Mouse (Mus musculus) CH12.LX (cell line): ENCODE measurements at regions not wholly inside any gene's neighbourhood (a gene's known extent, or its start where the extent isn't known, plus 50 kb on each side); places are given as distances from the start of the nearest gene placed in this dataset.

Experiments used
- DNase-seq: peaks from one replicate; pipeline ENCODE4 v3.0.0-alpha.2; 2013; ENCODE audit errors: extremely low read depth
- H3K27ac ChIP-seq: 2 replicates; pipeline ENCODE4 v1.5.1; 2012; ENCODE audit warnings: low read depth, mild to moderate bottlenecking, control low read depth, moderate library complexity; ENCODE audit not compliant: insufficient read depth
- H3K27me3 ChIP-seq: replicated peaks from 2 replicates; pipeline ENCODE3; 2012; ENCODE audit warnings: inconsistent platforms
- H3K36me3 ChIP-seq, 2 experiments: replicated peaks in 1 of 2; 2 replicates each; pipeline versions ENCODE3 to v1.6.1; 2012; ENCODE audit warnings: inconsistent platforms in 1 of 2, low read length in 1 of 2, mild to moderate bottlenecking in 1 of 2, mixed read lengths in 1 of 2, moderate library complexity in 1 of 2; ENCODE audit not compliant: control insufficient read depth in 1 of 2, insufficient read depth in 1 of 2
- H3K4me1 ChIP-seq, 2 experiments: 2 replicates each; pipeline ENCODE4 v1.6.1; 2012; ENCODE audit warnings: inconsistent platforms in 1 of 2, moderate library complexity in 1 of 2; ENCODE audit not compliant: insufficient read depth in 2 of 2, control insufficient read depth in 1 of 2
- H3K4me2 ChIP-seq: 2 replicates; pipeline ENCODE4 v1.6.1; 2012; ENCODE audit warnings: low read depth, mild to moderate bottlenecking, control low read depth; ENCODE audit not compliant: poor library complexity, insufficient read depth, severe bottlenecking
- H3K4me3 ChIP-seq, 3 experiments: fragments of 150-350 bp in 1 of 3; sonication (generic) in 1 of 3; replicated peaks in 1 of 3; 2 replicates each; pipeline versions ENCODE3 to v1.5.1; 2011 to 2012; ENCODE audit warnings: low read depth in 2 of 3, low read length in 2 of 3, mild to moderate bottlenecking in 2 of 3, moderate library complexity in 2 of 3, control low read depth in 1 of 3, improper control_type of control experiment in 1 of 3, inconsistent platforms in 1 of 3, mixed read lengths in 1 of 3; ENCODE audit not compliant: poor library complexity in 1 of 3
- H3K79me2 ChIP-seq: replicated peaks from 2 replicates; pipeline ENCODE4 v1.6.1; 2012; ENCODE audit warnings: mild to moderate bottlenecking, moderate library complexity; ENCODE audit not compliant: control insufficient read depth, poor library complexity, insufficient read depth, severe bottlenecking; ENCODE audit errors: extremely low read depth
- H3K9ac ChIP-seq: 2 replicates; pipeline ENCODE4 v1.6.1; 2012; ENCODE audit warnings: low read depth, mild to moderate bottlenecking, control low read depth, moderate library complexity; ENCODE audit not compliant: insufficient read depth
- H3K9me3 ChIP-seq: replicated peaks from 2 replicates; pipeline ENCODE3; 2012; ENCODE audit warnings: low read length, inconsistent platforms, mixed read lengths
- CHD1 ChIP-seq: IDR thresholded peaks from 2 replicates; pipeline ENCODE4 v1.6.1; 2012; ENCODE audit warnings: low read depth, low read length, improper control_type of control experiment, inconsistent platforms
- E2F4 ChIP-seq: IDR thresholded peaks from 2 replicates; pipeline ENCODE4 v1.6.1; 2011; ENCODE audit warnings: low read depth, low read length, improper control_type of control experiment; ENCODE audit not compliant: insufficient replicate concordance
- EP300 ChIP-seq: IDR thresholded peaks from 2 replicates; pipeline ENCODE4 v1.6.1; 2011; ENCODE audit warnings: low read length, improper control_type of control experiment
- JUN ChIP-seq: IDR thresholded peaks from 2 replicates; pipeline ENCODE4 v1.6.1; 2011; ENCODE audit warnings: low read depth, mild to moderate bottlenecking, low read length, improper control_type of control experiment, moderate library complexity; ENCODE audit not compliant: insufficient read depth
- KAT2A ChIP-seq: IDR thresholded peaks from 2 replicates; pipeline ENCODE4 v1.6.1; 2012; ENCODE audit warnings: low read length, improper control_type of control experiment, inconsistent platforms; ENCODE audit not compliant: insufficient replicate concordance
- MXI1 ChIP-seq: IDR thresholded peaks from 2 replicates; pipeline ENCODE4 v1.6.1; 2011; ENCODE audit warnings: mild to moderate bottlenecking, low read depth, low read length, improper control_type of control experiment
- NELFE ChIP-seq: IDR thresholded peaks from 2 replicates; pipeline ENCODE4 v1.6.1; 2011; ENCODE audit warnings: low read depth, low read length, improper control_type of control experiment
- UBTF ChIP-seq: IDR thresholded peaks from 2 replicates; pipeline ENCODE4 v1.6.1; 2012; ENCODE audit warnings: low read depth, mild to moderate bottlenecking, inconsistent platforms, low read length, improper control_type of control experiment, moderate library complexity
- USF2 ChIP-seq: conservative IDR thresholded peaks from 2 replicates; pipeline ENCODE4 v1.6.1; 2011; ENCODE audit warnings: low read depth, low read length, improper control_type of control experiment
- ZKSCAN1 ChIP-seq: IDR thresholded peaks from 2 replicates; pipeline ENCODE4 v1.6.1; 2012; ENCODE audit warnings: low read depth, inconsistent platforms, low read length, improper control_type of control experiment, borderline replicate concordance
- ZMIZ1 ChIP-seq: IDR thresholded peaks from 2 replicates; pipeline ENCODE4 v1.6.1; 2012; ENCODE audit warnings: low read depth, mild to moderate bottlenecking, inconsistent platforms, low read length, improper control_type of control experiment
- dilution Hi-C: fragments of 300-500 bp; cut with MboI; formaldehyde crosslinking; loops from 2 replicates; pipeline ENCODE4 v1.14.3; 2020; ENCODE audit warnings: low sequenced_read_pairs; ENCODE audit not compliant: extremely low pct_unique_long_range_greater_than_20kb, extremely low pct_ligation_motif_present
- in situ Hi-C: fragments of 300-500 bp; cut with MboI; formaldehyde crosslinking; loops from 3 replicates; pipeline ENCODE4 v1.14.3; 2019; ENCODE audit warnings: low sequenced_read_pairs, low pct_ligation_motif_present, low pct_unique_long_range_greater_than_20kb, mixed read lengths

- Histone ChIP-seq H3K36me3 (no peaks in the 10 kb centered on the region), H3K4me1 (no peaks in the 10 kb centered on the region), H3K27me3 (peaks cover 65% of the 10 kb centered on the region), H3K4me2 (no peak overlapping the region), H3K27ac (no peak overlapping the region), H3K9me3 (peaks cover 6% of the 10 kb centered on the region), H3K79me2 (no peaks in the 10 kb centered on the region)
- in situ Hi-C loops (no loop called here), dilution Hi-C loops (no loop called here)
- no peak for DNase-seq
- TF ChIP-seq KAT2A: no peak
- TF ChIP-seq, all 38 proteins: peak for 0
- H3K4me3 ChIP-seq: no peak overlapping the region
- H3K9ac ChIP-seq: no peak overlapping the region
Measured at GRCm38 (mm10) chr11:57583636-57584277, 61.5 kb upstream of the Galnt10 start.

GRCm38 (mm10) chr11:57585646-57586045, 59.6 kb upstream of the Galnt10 start:
- dilution Hi-C loops: no loop called here
- no peaks in the 10 kb centered on the region for H3K4me1 ChIP-seq
- H3K27ac ChIP-seq: no peak overlapping the region
- H3K36me3 ChIP-seq: no peaks in the 10 kb centered on the region
- no peak overlapping the region for H3K4me2 ChIP-seq
- no peak overlapping the region for H3K4me3 ChIP-seq
- TF ChIP-seq EP300: no peak
- TF ChIP-seq NELFE: no peak
- TF ChIP-seq USF2: no peak
- TF ChIP-seq E2F4: no peak
- no peak for TF ChIP-seq MXI1
- TF ChIP-seq JUN: no peak
- no peak for TF ChIP-seq UBTF
- no peak for TF ChIP-seq CHD1
- no peak for TF ChIP-seq ZMIZ1
- TF ChIP-seq, all 38 proteins: peak for 0
- Histone ChIP-seq H3K9ac (no peak overlapping the region), H3K79me2 (no peaks in the 10 kb centered on the region), H3K9me3 (peaks cover 6% of the 10 kb centered on the region), H3K27me3 (peaks cover 70% of the 10 kb centered on the region)
- no peak for DNase-seq
- in situ Hi-C loops: no loop called here

- in situ Hi-C loops: no loop called here
- Histone ChIP-seq H3K4me2 (no peak overlapping the region), H3K36me3 (no peaks in the 10 kb centered on the region)
- no peak for TF ChIP-seq ZKSCAN1
- TF ChIP-seq, all 38 proteins: peak for 0
- Histone ChIP-seq H3K27me3 (peaks cover 88% of the 10 kb centered on the region), H3K9me3 (no peaks in the 10 kb centered on the region), H3K4me1 (no peaks in the 10 kb centered on the region), H3K4me3 (no peak overlapping the region), H3K9ac (no peak overlapping the region), H3K27ac (no peak overlapping the region), H3K79me2 (no peaks in the 10 kb centered on the region)
- dilution Hi-C loops: no loop called here
- DNase-seq: no peak
Measured at GRCm38 (mm10) chr11:57592228-57592748, 53.0 kb upstream of the Galnt10 start.
